Mouse (Mus musculus): ENCODE data around the gene Msln. TPM values are rescaled to one million over a fixed set of nuclear protein-coding genes. Genes with fewer than 3 reads are reported as not detected.
A peak's percentile ranks its signal among the peaks of the same experiment; 100 is the strongest.

The Msln gene
- polyA plus RNA-seq, 1 experiment from 2014 or later = not detected

DNA sequence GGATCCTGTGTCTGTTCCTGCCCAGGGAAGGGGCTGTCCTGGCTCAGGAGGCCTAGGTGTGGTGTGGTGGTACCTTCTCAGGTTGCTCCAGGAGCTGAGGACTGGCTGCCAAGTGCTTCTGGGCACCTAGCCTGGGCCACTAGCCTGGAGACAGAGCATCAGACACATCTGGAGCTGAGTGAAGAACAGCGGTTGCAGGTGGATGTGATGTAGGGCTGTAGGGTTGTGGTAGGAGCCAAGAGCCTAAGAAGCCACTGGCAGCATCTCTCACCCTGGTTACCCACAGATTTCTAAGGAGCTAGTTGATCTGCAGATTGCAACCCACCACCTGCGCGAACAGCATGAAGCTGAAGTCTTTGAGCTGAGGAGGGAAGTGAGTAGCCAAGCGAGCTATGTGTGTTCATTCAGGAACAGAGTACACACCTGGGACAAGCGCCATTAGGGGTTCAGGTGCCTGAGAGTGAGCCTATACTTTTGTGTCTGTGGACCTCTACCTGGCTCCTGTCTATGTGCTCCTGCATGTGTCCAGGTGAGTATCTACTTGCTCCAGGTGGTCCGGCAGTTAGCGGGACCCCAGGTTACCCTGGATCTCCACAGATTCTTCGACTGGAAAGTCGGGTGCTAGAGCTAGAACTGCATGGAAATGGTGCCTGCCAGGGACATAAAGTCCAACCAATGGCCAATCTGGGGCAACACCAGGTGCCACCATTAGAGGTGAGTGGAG lies 32.8 kb upstream of the Msln start:
- 92% methylated on average over 9 of the region's 9 CpGs for WGBS
- H3K36me3 ChIP-seq = peaks cover 23% of the 10 kb centered on the region
- no peak overlapping the region for H3K4me2 ChIP-seq
- H3K9ac ChIP-seq = no peak overlapping the region
- no peak for ATAC-seq (ENCODE audit: low FRiP score, low read depth)
- H3K4me1 ChIP-seq (replicated peaks) = peaks cover 44% of the 10 kb centered on the region
- H3K4me3 ChIP-seq = no peak overlapping the region
- no peaks in the 10 kb centered on the region for H3K9me3 ChIP-seq
- H3K27me3 ChIP-seq = no peaks in the 10 kb centered on the region
- no peak overlapping the region for H3K27ac ChIP-seq (replicated peaks)

DNA sequence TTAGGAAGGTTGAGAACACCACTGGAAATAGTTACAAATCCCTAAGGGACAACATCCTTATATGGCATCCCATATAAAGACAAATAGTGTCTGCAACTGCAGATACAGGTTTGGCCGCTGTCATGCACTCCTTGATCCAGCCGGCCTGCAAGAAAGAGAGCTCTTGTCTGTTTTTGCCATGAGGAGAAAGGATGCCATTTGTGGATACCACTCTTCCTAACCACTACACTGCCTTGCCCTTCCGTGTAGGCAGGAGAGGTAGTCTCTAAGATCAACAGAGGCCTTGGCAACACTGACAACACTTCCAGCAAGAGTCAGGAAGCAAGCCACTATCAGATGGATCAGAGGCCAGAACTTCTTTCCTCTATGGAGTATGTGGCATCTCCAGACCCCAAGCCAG lies 32.1 kb upstream of the Msln start, which contains the start of gene Ccdc78:
TSS of gene Ccdc78 (plus strand) at position 301 of the 400 bp plus-strand sequence.
- no peaks in the 10 kb centered on the region for H3K27me3 ChIP-seq
- H3K4me3 ChIP-seq = peak within 1 kb of the TSS; percentile 86
- no peaks in the 10 kb centered on the region for H3K9me3 ChIP-seq
- WGBS = 84% methylated on average over 3 of the region's 3 CpGs
- H3K4me1 ChIP-seq (replicated peaks) = peaks cover 40% of the 10 kb centered on the region
- peak within 1 kb of the TSS; percentile 94 for H3K27ac ChIP-seq (replicated peaks)
- H3K9ac ChIP-seq = peak within 1 kb of the TSS; percentile 66
- H3K4me2 ChIP-seq = peak within 1 kb of the TSS; percentile 79
- H3K36me3 ChIP-seq = peaks cover 28% of the 10 kb centered on the region
- ATAC-seq (ENCODE audit: low FRiP score, low read depth) = no peak

DNA sequence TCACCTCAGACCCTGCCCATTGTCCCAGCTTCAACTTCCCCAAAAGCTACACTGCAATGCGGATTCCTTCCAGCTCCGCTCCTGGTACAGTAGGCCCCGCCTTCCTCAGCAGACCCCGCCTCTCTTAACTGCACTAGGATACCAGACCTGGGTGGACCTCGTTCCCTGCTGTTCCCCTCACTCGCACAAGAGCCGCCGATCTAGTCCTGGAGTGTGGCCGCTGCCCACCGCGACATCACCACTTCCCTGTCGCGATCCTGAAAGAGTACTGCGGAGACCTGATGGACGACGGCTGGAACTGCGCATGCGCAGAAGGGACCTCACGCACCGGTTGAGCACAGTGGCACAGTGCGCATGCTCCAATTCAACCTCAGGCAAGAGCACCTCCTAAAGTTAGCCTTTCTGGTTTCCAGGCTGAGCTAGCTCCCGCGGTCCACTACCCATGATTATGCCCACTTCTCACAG lies 31.1 kb upstream of the Msln start, which contains the start of gene Haghl:
TSS of gene Haghl (minus strand) at position 393 of the 465 bp plus-strand sequence.
- peak; percentile 87 for ATAC-seq (ENCODE audit: low FRiP score, low read depth)
- no peaks in the 10 kb centered on the region for H3K27me3 ChIP-seq
- peak within 1 kb of the TSS; percentile 66 for H3K9ac ChIP-seq
- H3K9me3 ChIP-seq = no peaks in the 10 kb centered on the region
- peak within 1 kb of the TSS; percentile 86 for H3K4me3 ChIP-seq
- peak within 1 kb of the TSS; percentile 94 for H3K27ac ChIP-seq (replicated peaks)
- peak within 1 kb of the TSS; percentile 79 for H3K4me2 ChIP-seq
- under 1% methylated on average over 23 of the region's 23 CpGs for WGBS
- peaks cover 33% of the 10 kb centered on the region for H3K36me3 ChIP-seq
- H3K4me1 ChIP-seq (replicated peaks) = peaks cover 30% of the 10 kb centered on the region

DNA sequence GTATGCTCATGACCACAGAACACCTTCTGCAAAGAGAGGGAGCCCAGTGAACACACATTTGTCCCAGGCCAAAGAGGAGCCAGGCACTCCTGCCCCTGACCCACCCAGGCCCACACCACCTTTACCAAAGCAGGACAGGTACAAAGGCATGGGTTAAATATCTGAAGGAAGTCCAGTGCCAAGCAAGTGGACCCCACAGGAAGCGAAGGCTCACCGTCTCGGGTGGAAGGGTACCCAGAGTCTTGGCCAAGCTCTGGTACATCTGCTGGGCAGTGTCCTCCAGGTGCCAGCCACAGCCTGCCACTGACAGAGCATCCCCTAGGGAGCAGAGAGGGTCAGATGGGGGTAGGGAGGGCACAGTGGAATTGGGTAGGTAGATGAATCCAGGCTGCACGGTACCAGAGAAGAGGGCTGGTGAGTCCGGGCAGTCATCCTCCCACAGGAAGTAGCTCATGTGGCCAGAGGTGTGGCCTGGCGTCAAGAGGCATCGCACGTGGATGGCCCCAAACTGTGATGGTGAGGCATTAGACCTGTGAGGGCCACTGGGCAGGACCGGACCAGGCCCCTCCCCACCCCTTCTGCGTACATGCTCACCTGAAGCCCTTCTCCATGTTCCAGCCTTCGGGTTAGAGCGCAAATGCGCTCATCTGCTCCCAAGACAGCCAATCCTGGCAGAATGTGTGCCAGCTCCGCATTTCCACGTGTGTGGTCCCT lies 29.8 kb upstream of the Msln start:
- Histone ChIP-seq H3K9ac (peak overlapping the region; percentile 66), H3K36me3 (peaks cover 29% of the 10 kb centered on the region), H3K4me2 (peak overlapping the region; percentile 79), H3K27ac (replicated peaks) (no peak overlapping the region), H3K9me3 (no peaks in the 10 kb centered on the region), H3K4me3 (peak overlapping the region; percentile 86), H3K4me1 (replicated peaks) (peaks cover 30% of the 10 kb centered on the region), H3K27me3 (no peaks in the 10 kb centered on the region)
- no peak for ATAC-seq (ENCODE audit: low FRiP score, low read depth)
- WGBS = 80% methylated on average over 15 of the region's 15 CpGs

DNA sequence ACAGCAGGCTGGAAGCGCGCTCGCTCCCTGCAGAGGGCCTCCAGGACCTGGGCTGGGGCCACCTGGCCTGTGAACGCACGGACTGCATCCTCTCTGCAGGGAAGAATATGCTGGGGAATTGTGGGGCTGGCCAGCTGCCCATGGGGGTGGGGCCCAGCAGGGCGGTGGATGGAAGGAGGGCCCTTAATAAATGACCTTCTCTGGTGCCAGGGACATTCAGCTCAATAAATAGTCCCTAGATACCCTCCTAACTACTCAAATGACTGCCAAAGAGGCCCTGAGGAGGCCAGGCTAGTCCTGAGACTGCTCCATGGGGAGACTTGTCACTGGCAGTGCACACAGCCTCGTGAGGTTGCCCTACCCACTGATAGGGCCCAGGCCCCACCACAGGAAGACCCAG lies 28.9 kb upstream of the Msln start:
- Histone ChIP-seq H3K27ac (replicated peaks) (0 out of 2 replicates have a peak overlapping the region, but pooled peaks have one; percentile 18), H3K36me3 (peaks cover 26% of the 10 kb centered on the region), H3K27me3 (no peaks in the 10 kb centered on the region), H3K9ac (0 out of 2 replicates have a peak overlapping the region, but pooled peaks have one; percentile 18), H3K4me3 (no peak overlapping the region), H3K4me2 (peak overlapping the region; percentile 14; the same call in 1 of the 2 replicates), H3K9me3 (no peaks in the 10 kb centered on the region), H3K4me1 (replicated peaks) (peaks cover 30% of the 10 kb centered on the region)
- ATAC-seq (ENCODE audit: low FRiP score, low read depth) = no peak
- 69% methylated on average over 7 of the region's 7 CpGs for WGBS

DNA sequence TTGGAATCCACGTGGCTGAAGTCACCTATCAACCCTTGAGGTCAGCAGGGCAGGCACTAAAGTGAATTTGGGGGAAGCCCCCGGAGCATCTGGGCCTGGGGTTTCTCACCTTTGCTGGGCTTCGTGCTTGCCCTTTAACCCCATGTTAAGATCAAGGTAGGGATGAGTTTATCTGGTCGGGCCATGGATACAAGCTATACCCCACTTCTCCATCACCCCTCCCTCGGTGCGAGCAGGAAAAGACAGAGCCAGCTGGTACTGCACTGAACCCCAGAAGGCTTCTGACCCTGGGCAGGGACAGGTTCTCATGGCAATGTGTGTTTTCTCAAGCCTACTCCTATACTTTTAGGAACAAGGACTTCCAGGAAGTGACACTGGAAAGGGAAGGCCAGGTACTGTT lies 27.2 kb upstream of the Msln start:
- Histone ChIP-seq H3K9ac (no peak overlapping the region), H3K36me3 (peaks cover 36% of the 10 kb centered on the region), H3K4me2 (no peak overlapping the region), H3K27me3 (no peaks in the 10 kb centered on the region), H3K27ac (replicated peaks) (no peak overlapping the region), H3K9me3 (no peaks in the 10 kb centered on the region), H3K4me3 (no peak overlapping the region), H3K4me1 (replicated peaks) (peaks cover 30% of the 10 kb centered on the region)
- 81% methylated on average over 6 of the region's 6 CpGs for WGBS
- ATAC-seq (ENCODE audit: low FRiP score, low read depth) = no peak

DNA sequence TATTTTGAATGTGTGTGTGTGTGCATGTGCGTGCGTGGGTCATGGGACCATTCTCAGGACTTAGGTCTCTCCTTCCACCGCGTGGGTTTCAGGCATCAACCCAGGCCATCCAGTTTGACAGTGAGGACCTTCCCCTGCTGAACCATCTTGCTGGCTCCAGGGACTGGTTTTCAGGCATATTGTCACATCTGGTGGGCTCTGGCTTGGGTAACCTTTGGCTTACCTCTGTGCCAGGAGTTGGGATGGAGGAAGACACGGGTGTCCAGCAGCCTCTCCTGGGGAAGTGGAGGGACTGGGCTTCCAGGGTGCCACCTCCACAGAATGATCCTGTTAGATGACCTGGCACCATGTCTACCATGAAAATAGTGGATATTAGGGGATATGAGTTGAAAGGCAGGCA lies 23.8 kb upstream of the Msln start:
- Histone ChIP-seq H3K9me3 (no peaks in the 10 kb centered on the region), H3K9ac (no peak overlapping the region), H3K4me2 (no peak overlapping the region), H3K4me1 (replicated peaks) (peaks cover 13% of the 10 kb centered on the region), H3K27me3 (no peaks in the 10 kb centered on the region), H3K27ac (replicated peaks) (no peak overlapping the region), H3K4me3 (no peak overlapping the region), H3K36me3 (peaks cover 31% of the 10 kb centered on the region)
- WGBS = 96% methylated on average over 5 of the region's 5 CpGs
- ATAC-seq (ENCODE audit: low FRiP score, low read depth) = no peak

DNA sequence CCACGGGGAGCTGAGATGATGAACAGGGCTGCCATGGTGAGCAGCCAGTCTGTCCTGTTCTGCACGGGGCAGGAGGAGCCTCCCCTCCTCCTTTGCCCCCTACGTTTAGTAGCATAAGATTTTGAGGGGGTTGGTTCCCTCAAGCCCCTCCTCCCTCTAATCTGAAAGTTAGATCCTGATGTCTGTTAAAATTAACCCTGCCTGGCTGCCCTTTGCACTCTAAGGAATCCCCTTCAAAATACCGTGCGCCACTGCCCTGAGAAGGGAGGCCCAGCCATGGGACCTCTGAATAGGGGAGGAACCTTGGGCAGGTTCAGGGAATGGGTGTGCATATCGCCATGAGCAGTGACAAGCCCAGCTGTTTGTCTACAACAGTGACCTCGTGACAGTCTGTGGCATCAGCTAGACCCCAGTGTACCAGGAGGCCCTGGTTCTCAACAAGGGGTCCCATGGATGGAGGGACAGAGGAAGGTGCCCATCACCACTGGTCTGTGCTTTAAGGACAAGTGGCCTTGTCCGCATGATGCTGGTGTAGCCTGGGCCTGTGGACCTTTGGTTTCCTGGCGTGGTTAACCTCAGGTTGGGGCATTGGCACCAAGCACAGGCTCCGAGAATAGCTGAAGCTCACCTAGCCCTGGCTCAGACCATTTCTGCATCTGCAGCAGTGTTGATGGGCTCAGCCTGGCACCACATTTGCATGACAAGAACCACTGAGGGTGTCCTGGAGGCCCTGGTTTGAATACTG lies 21.3 kb upstream of the Msln start:
- H3K9ac ChIP-seq = no peak overlapping the region
- H3K27me3 ChIP-seq = no peaks in the 10 kb centered on the region
- H3K4me3 ChIP-seq = no peak overlapping the region
- peaks cover 14% of the 10 kb centered on the region; the same call in 1 of the 2 replicates for H3K36me3 ChIP-seq
- no peak for ATAC-seq (ENCODE audit: low FRiP score, low read depth)
- no peak overlapping the region for H3K27ac ChIP-seq (replicated peaks)
- no peak overlapping the region for H3K4me2 ChIP-seq
- H3K4me1 ChIP-seq (replicated peaks) = peaks cover 10% of the 10 kb centered on the region
- no peaks in the 10 kb centered on the region for H3K9me3 ChIP-seq
- 74% methylated on average over 10 of the region's 10 CpGs for WGBS

DNA sequence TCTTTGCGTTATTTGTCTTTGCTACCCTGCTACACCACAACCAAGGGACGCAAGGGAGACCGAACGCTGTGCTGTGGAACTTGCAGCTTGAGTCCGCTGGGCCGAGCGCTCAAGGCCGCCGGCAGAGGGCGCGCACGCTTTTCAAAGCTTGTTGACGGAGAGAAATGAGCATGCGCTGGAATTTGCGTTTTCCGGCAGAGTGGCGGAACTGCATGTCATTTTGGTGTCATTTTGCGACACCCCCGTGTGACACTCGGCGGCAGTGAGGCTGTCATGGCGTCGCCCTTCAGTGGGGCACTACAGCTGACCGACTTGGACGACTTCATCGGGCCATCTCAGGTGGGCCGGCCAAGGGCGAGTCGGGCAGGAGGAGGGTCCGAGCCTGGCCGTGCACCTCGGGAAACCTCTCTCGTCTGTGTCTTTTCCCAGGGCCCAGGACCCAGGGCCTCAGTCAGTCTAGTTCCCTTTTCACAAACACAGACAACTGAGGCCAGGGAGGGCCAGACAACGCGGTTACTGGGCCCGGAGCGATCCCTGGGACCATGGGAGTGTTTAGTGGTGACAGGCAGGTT lies 19.5 kb upstream of the Msln start, which contains the start of gene Narfl:
TSS of gene Narfl (plus strand) at position 228 of the 572 bp plus-strand sequence.
- peaks cover 11% of the 10 kb centered on the region; the same call in 1 of the 2 replicates for H3K36me3 ChIP-seq
- peak within 1 kb of the TSS; percentile 86 for H3K4me3 ChIP-seq
- peak; percentile 86 for ATAC-seq (ENCODE audit: low FRiP score, low read depth)
- peak within 1 kb of the TSS; percentile 85 for H3K4me2 ChIP-seq
- H3K9ac ChIP-seq = peak within 1 kb of the TSS; percentile 82
- H3K4me1 ChIP-seq (replicated peaks) = peaks cover 10% of the 10 kb centered on the region
- H3K27me3 ChIP-seq = 0 out of 2 replicates have a peak, but pooled peaks cover 6% of the 10 kb centered on the region
- peak within 1 kb of the TSS; percentile 60; the same call in 1 of the 2 replicates for H3K27ac ChIP-seq (replicated peaks)
- under 1% methylated on average over 37 of the region's 37 CpGs for WGBS
- no peaks in the 10 kb centered on the region for H3K9me3 ChIP-seq

DNA sequence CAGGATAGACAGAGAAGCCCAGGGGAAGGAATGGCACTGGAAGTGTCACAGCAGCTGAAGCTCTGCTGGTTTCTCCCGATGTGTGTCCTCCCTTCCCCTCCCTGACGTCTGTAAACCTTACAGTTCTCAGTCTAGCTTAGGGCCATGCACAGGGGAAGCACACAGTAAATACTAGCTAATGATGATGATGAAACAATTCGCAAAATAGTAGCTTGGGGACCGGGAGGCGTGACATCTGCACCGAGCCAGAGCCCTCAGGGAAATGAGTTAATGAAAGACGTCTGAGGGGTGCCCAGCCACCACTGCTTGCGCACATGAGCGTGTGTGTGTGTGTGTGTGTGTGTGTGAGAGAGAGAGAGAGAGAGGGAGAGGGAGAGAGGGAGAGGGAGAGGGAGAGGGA lies 15.2 kb upstream of the Msln start:
- no peak overlapping the region for H3K4me2 ChIP-seq
- H3K27me3 ChIP-seq = peaks cover 9% of the 10 kb centered on the region; the same call in 1 of the 2 replicates
- no peak overlapping the region for H3K9ac ChIP-seq
- no peaks in the 10 kb centered on the region for H3K36me3 ChIP-seq
- ATAC-seq (ENCODE audit: low FRiP score, low read depth) = no peak
- no peak overlapping the region for H3K27ac ChIP-seq (replicated peaks)
- WGBS = 50% methylated on average over 9 of the region's 9 CpGs
- H3K9me3 ChIP-seq = no peaks in the 10 kb centered on the region
- peaks cover 3% of the 10 kb centered on the region for H3K4me1 ChIP-seq (replicated peaks)
- no peak overlapping the region for H3K4me3 ChIP-seq

DNA sequence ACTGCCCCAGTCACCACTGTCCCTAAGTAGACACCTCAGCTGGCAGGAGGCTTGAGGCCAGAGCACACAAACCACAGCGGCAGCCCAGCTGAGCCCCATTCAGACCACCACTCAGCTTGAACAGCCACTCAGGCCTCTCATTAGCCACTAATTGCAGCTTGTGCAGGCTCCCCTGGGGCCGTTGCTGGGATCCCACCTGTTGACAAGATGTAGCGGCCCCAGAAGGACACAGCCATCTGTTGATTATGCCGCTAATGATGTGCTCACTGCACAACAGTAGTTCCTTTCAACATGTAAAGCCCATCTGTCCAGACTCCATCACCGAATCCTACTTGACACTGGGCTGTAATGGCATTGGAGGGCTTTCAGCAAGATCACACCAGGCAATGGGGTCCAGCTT lies 11.7 kb upstream of the Msln start:
- Histone ChIP-seq H3K4me2 (no peak overlapping the region), H3K4me3 (no peak overlapping the region), H3K9ac (no peak overlapping the region), H3K36me3 (no peaks in the 10 kb centered on the region), H3K27ac (replicated peaks) (no peak overlapping the region), H3K27me3 (peaks cover 9% of the 10 kb centered on the region; the same call in 1 of the 2 replicates), H3K4me1 (replicated peaks) (no peaks in the 10 kb centered on the region), H3K9me3 (no peaks in the 10 kb centered on the region)
- no peak for ATAC-seq (ENCODE audit: low FRiP score, low read depth)
- WGBS = 30% methylated on average over 5 of the region's 5 CpGs
